Mouse (Mus musculus): ENCODE data around the gene Chmp2a. TPM values are rescaled to one million over a fixed set of nuclear protein-coding genes. Genes with fewer than 3 reads are reported as not detected.

Chmp2a gene
- polyA plus RNA-seq, 1 experiment: 128 TPM

GRCm38 (mm10) chr7:13025511-13026112 lies 9.0 kb downstream of the Chmp2a start:
- H3ac ChIP-seq (ENCODE audit: control insufficient read depth, insufficient read length, low read depth): peak overlapping the region; percentile 88
- TF ChIP-seq USF1 (IDR thresholded peaks at IDR 0.05; ENCODE audit: low read depth) (no peak), CEBPB (IDR thresholded peaks at IDR 0.05; ENCODE audit: low read depth) (no peak), CTCF (IDR thresholded peaks at IDR 0.05; ENCODE audit: control insufficient read depth, insufficient read depth, insufficient read length) (no peak), MAX (IDR thresholded peaks at IDR 0.05) (no peak), MYOG (IDR thresholded peaks at IDR 0.05; ENCODE audit: control insufficient read depth, extremely low read depth, insufficient read length) (no peak), FOSL1 (IDR thresholded peaks at IDR 0.05; ENCODE audit: insufficient read depth, low read length, poor library complexity, severe bottlenecking) (no peak), MYOD1 (IDR thresholded peaks at IDR 0.05; ENCODE audit: control insufficient read depth, insufficient read length, low read depth) (no peak)
- peaks cover 35% of the 10 kb centered on the region for H3K79me3 ChIP-seq (ENCODE audit: low read depth)
- peaks cover 56% of the 10 kb centered on the region for H3K36me3 ChIP-seq (ENCODE audit: control insufficient read depth, insufficient read depth)
- H3K79me2 ChIP-seq (ENCODE audit: control insufficient read depth, insufficient read depth): peaks cover 52% of the 10 kb centered on the region
- H3K27me3 ChIP-seq (ENCODE audit: control insufficient read depth, insufficient read depth, insufficient read length): no peaks in the 10 kb centered on the region
- H3K4me3 ChIP-seq (ENCODE audit: insufficient read depth, poor library complexity, severe bottlenecking): peak overlapping the region; percentile 80

GRCm38 (mm10) chr7:13024805-13025204 lies 9.8 kb downstream of the Chmp2a start:
- H3K4me3 ChIP-seq (ENCODE audit: insufficient read depth, poor library complexity, severe bottlenecking): peak overlapping the region; percentile 80
- H3K36me3 ChIP-seq (ENCODE audit: control insufficient read depth, insufficient read depth): peaks cover 48% of the 10 kb centered on the region
- no peaks in the 10 kb centered on the region for H3K27me3 ChIP-seq (ENCODE audit: control insufficient read depth, insufficient read depth, insufficient read length)
- peaks cover 34% of the 10 kb centered on the region for H3K79me3 ChIP-seq (ENCODE audit: low read depth)
- peak overlapping the region; percentile 88 for H3ac ChIP-seq (ENCODE audit: control insufficient read depth, insufficient read length, low read depth)
- H3K79me2 ChIP-seq (ENCODE audit: control insufficient read depth, insufficient read depth): peaks cover 52% of the 10 kb centered on the region
- TF ChIP-seq CEBPB (IDR thresholded peaks at IDR 0.05; ENCODE audit: low read depth) (no peak), CTCF (IDR thresholded peaks at IDR 0.05; ENCODE audit: control insufficient read depth, insufficient read depth, insufficient read length) (peak; percentile 0), MYOD1 (IDR thresholded peaks at IDR 0.05; ENCODE audit: control insufficient read depth, insufficient read length, low read depth) (no peak)

- Histone ChIP-seq H3K79me2 (ENCODE audit: control insufficient read depth, insufficient read depth) (peaks cover 45% of the 10 kb centered on the region), H3K27me3 (ENCODE audit: control insufficient read depth, insufficient read depth, insufficient read length) (no peaks in the 10 kb centered on the region), H3ac (ENCODE audit: control insufficient read depth, insufficient read length, low read depth) (peak overlapping the region; percentile 88), H3K36me3 (ENCODE audit: control insufficient read depth, insufficient read depth) (peaks cover 41% of the 10 kb centered on the region), H3K79me3 (ENCODE audit: low read depth) (peaks cover 34% of the 10 kb centered on the region), H3K4me3 (ENCODE audit: insufficient read depth, poor library complexity, severe bottlenecking) (peak overlapping the region; percentile 80)
- TF ChIP-seq MYOD1 (IDR thresholded peaks at IDR 0.05; ENCODE audit: control insufficient read depth, insufficient read length, low read depth): no peak
- peak; percentile 35 for TF ChIP-seq MAX (IDR thresholded peaks at IDR 0.05)
- peak; percentile 45 for TF ChIP-seq CTCF (IDR thresholded peaks at IDR 0.05; ENCODE audit: control insufficient read depth, insufficient read depth, insufficient read length)
Measured at GRCm38 (mm10) chr7:13023928-13024731, 10.5 kb downstream of the Chmp2a start.

GRCm38 (mm10) chr7:13022773-13023535 lies 11.7 kb downstream of the Chmp2a start:
- peaks cover 3% of the 10 kb centered on the region for H3K27me3 ChIP-seq (ENCODE audit: control insufficient read depth, insufficient read depth, insufficient read length)
- H3ac ChIP-seq (ENCODE audit: control insufficient read depth, insufficient read length, low read depth): peak overlapping the region; percentile 41
- peaks cover 30% of the 10 kb centered on the region for H3K79me3 ChIP-seq (ENCODE audit: low read depth)
- TF ChIP-seq MYOG (IDR thresholded peaks at IDR 0.05; ENCODE audit: control insufficient read depth, extremely low read depth, insufficient read length) (no peak), USF1 (IDR thresholded peaks at IDR 0.05; ENCODE audit: low read depth) (peak; percentile 5), MYOD1 (IDR thresholded peaks at IDR 0.05; ENCODE audit: control insufficient read depth, insufficient read length, low read depth) (peak; percentile 17), FOSL1 (IDR thresholded peaks at IDR 0.05; ENCODE audit: insufficient read depth, low read length, poor library complexity, severe bottlenecking) (no peak), MAX (IDR thresholded peaks at IDR 0.05) (peak; percentile 93), CEBPB (IDR thresholded peaks at IDR 0.05; ENCODE audit: low read depth) (no peak), CTCF (IDR thresholded peaks at IDR 0.05; ENCODE audit: control insufficient read depth, insufficient read depth, insufficient read length) (no peak)
- peaks cover 35% of the 10 kb centered on the region for H3K79me2 ChIP-seq (ENCODE audit: control insufficient read depth, insufficient read depth)
- no peak overlapping the region for H3K4me3 ChIP-seq (ENCODE audit: insufficient read depth, poor library complexity, severe bottlenecking)
- H3K36me3 ChIP-seq (ENCODE audit: control insufficient read depth, insufficient read depth): peaks cover 29% of the 10 kb centered on the region

GRCm38 (mm10) chr7:13015217-13015616 lies 19.4 kb downstream of the Chmp2a start:
- H3K79me2 ChIP-seq (ENCODE audit: control insufficient read depth, insufficient read depth): no peaks in the 10 kb centered on the region
- H3ac ChIP-seq (ENCODE audit: control insufficient read depth, insufficient read length, low read depth): no peak overlapping the region
- no peak overlapping the region for H3K4me3 ChIP-seq (ENCODE audit: insufficient read depth, poor library complexity, severe bottlenecking)
- TF ChIP-seq CEBPB (IDR thresholded peaks at IDR 0.05; ENCODE audit: low read depth) (no peak), USF1 (IDR thresholded peaks at IDR 0.05; ENCODE audit: low read depth) (no peak), MAX (IDR thresholded peaks at IDR 0.05) (no peak)
- H3K27me3 ChIP-seq (ENCODE audit: control insufficient read depth, insufficient read depth, insufficient read length): peaks cover 9% of the 10 kb centered on the region
- H3K36me3 ChIP-seq (ENCODE audit: control insufficient read depth, insufficient read depth): no peaks in the 10 kb centered on the region
- H3K79me3 ChIP-seq (ENCODE audit: low read depth): no peaks in the 10 kb centered on the region
